Mouse (Mus musculus) adrenal gland, postnatal 36 days (tissue): ENCODE results near the gene Polr1e. TPM values are rescaled to one million over a fixed set of nuclear protein-coding genes. Genes with fewer than 3 reads are reported as not detected.
"Not testable (repeated sequence)": the region's sequence is repeated elsewhere in the genome, so short reads cannot be mapped to it uniquely, and the experiment has no call there.

Experiments used
- DNase-seq, 2 experiments: peaks; one replicate each; pipeline ENCODE4 v3.0.0; 2021; ENCODE audit warnings: mixed read lengths in 1 of 2
- total RNA-seq, 2 experiments: library from RNA; stranded (reverse); gene quantifications; 2 replicates each; pipeline ENCODE4 v1.2.3; 2021

Gene Polr1e
- total RNA-seq, 2 experiments from 2014 or later: 15.9 to 20.4 TPM

DNA sequence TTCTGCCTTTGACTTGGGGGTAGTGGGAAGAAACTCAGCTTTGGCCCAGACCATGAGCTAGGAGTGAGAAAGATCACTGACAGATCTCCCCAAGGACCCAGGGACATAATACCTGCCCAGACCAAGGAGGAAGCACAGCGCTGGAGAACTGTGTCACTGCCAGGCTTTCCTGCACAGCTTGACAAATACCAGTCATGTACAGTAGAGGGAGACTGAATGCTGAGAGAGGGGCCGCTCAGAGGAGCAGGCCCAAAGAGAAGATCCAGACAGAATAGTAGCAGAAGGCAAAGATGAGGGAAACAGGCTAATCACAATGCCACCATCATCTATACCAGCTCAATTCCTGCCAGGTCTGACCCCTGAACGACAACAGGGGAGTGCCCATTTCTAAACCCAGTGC is 36.5 kb downstream of the Polr1e start:
- DNase-seq: peak in 1 of 2 experiments; percentile 11

DNA sequence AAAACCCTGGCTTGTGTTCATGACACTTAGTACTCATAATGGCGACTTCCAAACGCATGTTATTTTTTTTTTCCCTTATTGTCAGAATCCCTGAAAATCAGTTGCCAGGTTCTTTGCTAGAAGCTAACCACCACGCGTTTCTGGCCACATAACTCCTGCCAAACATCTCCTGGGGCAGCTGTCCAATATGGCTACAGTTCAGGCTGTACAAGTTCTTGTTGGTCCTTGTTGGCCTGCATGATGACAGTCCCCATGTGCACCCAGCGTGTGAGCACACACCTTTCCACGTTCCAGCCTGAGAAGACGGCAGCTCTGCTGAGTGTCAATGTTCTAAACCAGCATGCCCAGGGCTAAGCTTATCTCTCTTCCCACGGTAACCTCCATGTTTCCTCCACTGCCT is 37.1 kb downstream of the Polr1e start:
- DNase-seq: peak in 1 of 2 experiments; percentile 19

DNA sequence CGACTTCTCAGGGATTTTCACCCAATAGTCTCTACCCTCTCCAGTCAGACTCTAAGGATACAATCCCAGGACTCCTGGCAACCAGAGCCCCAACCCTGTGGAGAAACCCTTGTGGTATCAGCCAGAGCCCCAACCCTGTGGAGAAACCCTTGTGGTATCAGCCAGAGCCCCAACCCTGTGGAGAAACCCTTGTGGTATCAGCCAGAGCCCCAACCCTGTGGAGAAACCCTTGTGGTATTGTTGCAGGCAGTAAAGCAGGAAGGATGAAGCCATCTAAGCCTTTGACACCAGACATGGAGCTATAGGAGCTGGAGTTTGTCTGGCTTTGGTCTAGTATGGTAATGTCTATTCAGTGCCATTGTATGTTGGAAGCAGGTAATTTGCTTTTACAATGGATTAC is 45.5 kb downstream of the Polr1e start:
- DNase-seq: not testable (repeated sequence)

DNA sequence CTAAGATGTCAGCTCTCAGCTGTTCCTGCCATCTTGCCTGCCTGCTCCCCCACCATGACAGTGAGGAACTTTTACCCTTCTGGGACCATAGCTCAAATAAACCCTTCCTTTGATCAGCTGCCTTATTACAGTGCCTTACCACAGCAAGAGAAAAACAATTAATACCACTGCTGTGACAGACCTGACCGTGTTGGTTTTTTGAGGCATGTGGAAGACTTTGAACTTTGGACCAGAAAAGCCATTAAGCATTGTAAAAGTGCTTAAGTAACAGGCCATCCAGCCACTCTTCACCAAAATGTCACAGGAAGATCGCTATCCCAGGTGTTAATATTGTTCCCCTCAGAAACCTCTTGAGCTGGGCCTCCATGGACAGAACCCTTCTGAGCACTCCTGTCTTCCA is 46.2 kb downstream of the Polr1e start:
- no peak for DNase-seq

DNA sequence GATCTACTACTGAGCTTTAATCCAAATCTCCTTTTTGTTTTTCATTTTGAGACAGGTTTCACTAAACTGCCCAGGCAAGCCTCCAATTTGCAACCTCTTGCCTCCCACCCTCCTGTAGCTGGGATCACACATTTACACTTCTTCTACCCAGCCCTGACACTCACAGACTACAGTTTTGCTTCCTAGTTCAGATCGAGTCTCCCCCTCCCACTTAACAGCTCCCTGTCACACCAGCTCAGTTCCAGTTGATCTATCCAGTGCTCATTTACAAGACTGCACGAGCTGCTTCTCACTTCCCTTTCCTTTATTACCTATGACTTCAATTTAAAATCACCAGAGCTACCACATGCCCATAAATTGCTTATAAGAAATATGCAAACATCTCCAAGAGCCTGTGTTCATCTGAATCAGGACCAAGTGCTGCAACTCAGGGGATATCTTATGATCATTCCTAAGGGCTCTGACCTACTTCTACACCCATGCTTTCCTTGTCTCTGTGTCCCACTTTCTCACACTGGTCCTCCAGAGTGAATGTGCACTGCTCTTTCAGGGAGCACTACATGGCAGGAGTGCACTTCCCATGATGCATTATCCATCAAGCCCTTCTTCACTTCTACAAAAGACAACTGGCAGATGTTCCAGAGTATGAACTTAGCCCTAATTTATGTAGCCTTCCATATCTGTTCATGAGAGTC is 47.8 kb downstream of the Polr1e start:
- DNase-seq: no peak

DNA sequence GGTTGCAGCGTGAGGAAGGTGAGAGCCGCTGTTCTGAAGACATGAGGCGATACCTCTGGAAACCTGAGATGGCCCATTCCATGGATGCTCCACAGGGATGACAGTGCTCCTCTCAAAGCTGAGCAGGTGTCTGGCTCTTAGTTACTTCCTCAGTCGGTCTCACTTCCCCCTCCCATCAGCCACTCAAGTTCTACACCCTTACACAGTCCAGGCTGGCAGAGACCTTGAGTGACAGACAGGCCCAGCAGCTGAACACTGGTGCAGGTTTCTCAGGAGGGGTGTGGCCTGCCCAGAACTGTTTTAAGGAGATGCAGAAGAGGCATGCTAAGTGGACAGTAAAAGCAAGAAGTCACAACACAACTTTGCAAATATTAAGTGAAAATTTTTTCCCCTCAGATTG is 49.4 kb downstream of the Polr1e start:
- no peak for DNase-seq

DNA sequence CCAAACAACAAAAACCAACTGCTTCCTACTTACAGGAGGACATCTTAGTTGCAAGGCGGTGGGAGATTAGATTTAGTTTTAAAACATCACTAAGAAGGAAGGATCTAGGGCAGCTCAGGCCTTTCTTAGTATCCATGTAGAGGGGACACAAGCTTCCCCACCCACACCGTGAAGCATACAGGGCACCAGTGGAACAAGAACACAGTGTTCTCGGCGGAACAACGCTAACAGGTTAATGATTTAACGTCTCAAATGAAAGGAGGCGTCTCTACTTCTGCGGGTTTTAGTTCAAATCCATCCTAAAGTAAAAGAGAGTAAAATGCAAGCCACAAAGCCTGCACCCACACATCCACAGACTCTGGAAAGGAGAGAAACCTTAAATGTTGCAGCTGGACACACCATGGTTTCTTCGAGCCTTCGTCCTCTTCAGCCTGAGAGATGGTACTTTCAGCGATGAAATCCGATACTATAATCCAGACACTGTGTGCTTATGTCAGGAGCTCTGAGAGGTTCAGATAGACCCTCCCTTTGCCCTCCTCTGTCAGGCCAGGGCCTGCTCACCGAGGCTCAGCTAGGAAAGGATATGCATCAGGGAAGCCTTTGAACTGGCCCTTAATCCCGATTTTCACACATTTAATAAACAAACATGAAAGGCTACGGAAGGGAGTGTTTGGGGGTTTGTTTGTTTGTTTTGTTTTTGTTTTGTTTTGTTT is 54.0 kb downstream of the Polr1e start:
- no peak for DNase-seq

DNA sequence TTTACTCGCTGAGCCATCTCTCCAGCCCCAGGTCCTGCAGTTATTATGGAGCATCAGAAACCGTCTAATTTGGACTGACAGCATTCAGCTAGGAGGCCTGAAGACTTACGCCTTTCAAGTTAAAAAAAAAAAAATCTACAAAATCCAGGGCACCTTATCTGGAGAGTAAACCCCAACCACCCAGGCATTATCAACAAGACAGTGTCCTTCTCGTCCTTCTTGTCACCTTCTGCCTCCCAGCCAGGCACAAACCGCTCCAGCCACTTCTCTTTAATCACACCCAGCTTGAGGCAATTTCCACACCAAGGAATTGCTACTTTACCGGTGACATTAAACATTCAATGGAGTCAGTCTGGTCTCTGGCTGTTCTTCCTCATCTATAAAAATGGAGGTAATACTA is 55.2 kb downstream of the Polr1e start:
- DNase-seq: no peak

DNA sequence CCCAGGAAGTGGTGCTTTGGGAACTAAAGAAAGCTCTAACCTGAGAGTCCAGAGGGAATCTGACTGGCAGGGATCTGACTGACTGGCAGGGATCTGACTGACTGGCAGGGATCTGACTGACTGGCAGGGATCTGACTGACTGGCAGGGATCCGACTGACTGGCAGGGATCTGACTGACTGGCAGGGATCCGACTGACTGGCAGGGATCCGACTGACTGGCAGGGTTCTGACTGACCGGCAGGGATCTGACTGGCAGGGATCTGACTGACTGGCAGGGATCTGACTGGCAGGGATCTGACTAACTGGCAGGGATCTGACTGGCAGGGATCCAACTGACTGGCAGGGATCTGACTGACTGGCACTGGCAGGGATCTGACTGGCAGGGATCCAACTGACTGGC is 62.7 kb downstream of the Polr1e start:
- DNase-seq: not testable (repeated sequence)

DNA sequence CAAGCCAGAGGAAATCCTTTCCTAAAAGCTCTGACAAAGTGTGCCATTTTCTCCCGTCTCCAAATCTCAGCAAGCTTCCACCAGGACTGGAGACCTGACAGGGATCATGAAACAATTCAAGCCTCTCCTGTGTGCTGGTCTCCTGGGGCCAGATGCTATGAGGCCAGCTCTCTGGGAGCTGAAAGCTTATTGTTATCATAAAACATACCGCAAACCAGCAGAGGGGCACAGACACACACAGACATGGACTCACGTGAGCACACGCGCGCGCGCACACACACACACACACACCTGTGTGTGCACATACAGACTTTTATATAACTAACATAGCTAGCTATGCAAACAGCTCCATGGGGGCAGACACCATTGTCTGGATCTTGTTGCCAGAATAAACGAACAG is 64.6 kb downstream of the Polr1e start:
- no peak for DNase-seq

DNA sequence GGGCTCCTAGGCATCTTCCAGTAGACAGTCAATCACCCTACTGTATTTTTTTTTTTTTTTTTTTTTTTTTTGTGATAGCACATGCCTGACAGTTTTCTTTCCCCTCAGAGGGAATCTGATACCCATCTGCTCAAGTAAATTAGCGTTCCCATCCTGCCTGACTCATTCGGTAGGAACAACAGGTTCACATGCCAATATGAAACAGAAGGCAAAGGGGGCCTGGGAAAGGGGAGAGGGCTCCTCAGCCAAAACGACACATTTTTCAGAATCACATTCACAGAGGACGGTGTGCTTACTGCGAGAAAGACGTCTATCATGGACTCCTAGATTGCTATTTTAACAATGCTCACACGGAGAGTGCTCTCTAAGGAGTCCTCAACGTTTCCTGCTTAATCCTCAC is 65.1 kb downstream of the Polr1e start:
- DNase-seq: no peak

DNA sequence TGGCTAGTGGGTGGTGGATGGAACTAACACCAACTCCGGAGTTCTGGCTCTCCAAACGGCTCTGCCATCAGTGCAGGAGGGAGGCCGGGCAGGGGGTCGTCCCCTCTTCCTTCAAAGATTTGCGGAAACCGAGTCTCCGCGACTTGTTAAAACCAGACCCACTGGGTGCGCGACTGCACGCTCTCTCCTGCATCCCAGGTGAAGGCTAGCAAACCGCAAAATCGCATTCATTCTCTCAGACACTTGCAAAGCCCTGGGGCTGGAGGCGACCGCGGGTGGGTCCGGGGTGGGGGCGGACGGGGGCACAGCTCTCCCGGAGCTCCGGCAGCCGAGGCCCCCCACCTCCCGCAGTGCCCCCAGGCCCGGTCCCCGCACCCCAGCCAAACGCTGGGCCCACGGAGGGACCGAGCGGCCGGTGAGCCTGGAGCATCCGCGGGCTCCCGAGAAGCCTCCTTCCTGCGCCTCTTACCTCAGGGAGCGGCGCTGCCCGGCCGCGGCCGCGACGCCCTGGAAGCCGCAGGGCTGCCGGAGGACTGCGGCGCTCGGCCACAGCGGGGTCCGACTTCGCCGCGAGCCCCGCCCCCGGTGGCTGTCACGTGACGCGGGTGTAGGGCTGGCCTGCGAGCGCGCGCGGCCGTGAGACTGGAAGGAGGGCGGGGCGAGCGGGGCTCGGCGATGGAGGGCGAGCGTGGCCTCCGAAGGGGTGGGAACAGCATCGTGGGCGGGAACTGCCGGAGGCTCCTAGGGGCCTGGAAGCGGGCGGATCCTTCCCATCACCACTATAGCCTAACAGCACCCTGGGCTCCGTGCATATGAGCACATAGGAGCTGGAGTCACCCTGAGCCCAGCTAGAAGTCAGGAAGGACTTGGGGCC is 65.9 kb downstream of the Polr1e start, which contains the start of gene Fbxo10:
Gene Fbxo10 (minus strand): TSS at position 584 of the 874 bp plus-strand sequence.
- DNase-seq: peak; percentile 96 to 99

DNA sequence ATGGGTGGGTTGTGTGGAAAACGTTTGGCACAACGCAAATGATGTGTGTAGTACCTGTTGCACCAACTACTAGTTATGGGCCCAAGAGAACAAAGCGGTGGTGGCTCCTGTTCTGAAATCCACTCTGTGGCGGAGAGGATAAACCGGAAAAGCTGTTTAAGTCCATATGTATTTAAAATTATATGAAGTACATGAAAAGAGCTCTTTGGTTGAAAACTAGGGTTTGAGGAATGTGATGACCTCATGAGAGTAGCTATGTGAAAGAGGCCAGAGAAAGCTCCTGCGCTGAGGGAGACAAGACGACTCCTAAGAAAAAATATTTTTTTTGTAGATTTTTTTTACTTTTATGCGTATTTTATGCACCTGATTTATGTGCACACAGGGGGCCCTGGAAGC is 66.5 kb downstream of the Polr1e start:
- DNase-seq: no peak

Other genes with a start within 250 kb of the Polr1e start
- 100 to 1,000 TPM; 176 to 181 TPM for gene Grhpr, start 37.2 kb upstream of the Polr1e start, total RNA-seq
- gene Zbtb5, start 6.2 kb upstream of the Polr1e start, total RNA-seq: 10 to 100 TPM in 1 of 2 experiments, 1 to 10 TPM in 1; 9.1 to 13.1 TPM
- gene Fbxo10, start 66.0 kb downstream of the Polr1e start, total RNA-seq: 10 to 100 TPM in 1 of 2 experiments, 1 to 10 TPM in 1; 7.2 to 10.6 TPM
- 100 to 1,000 TPM in 1 of 2 experiments, 10 to 100 TPM in 1; 90.2 to 110 TPM for gene Tomm5, start 89.5 kb downstream of the Polr1e start, total RNA-seq
- 1 to 10 TPM; 3.0 to 3.7 TPM for gene Frmpd1, start 166.3 kb downstream of the Polr1e start, total RNA-seq